Mouse (Mus musculus) forebrain, embryonic 15.5 days (tissue): ENCODE data around the gene Ubqln4. TPM values are rescaled to one million over a fixed set of nuclear protein-coding genes. Genes with fewer than 3 reads are reported as not detected.
"Not testable (repeated sequence)": the region's sequence is repeated elsewhere in the genome, so short reads cannot be mapped to it uniquely, and the experiment has no call there.

Source experiments
- ATAC-seq: fragments of 200-750 bp; cut with Nextera tagmentation; replicated peaks from 2 replicates; pipeline ENCODE4 v1.8.0; 2017; ENCODE audit warnings: mild to moderate bottlenecking, moderate TSS enrichment, moderate library complexity
- H3K27ac ChIP-seq: fragments of 300-500 bp; sonication (generic); replicated peaks from 2 replicates; pipeline ENCODE4 v1.5.1; 2015; ENCODE audit warnings: mild to moderate bottlenecking, inconsistent platforms
- H3K27me3 ChIP-seq: fragments of 300-500 bp; sonication (generic); 2 replicates; pipeline ENCODE4 v1.6.1; 2015; ENCODE audit warnings: inconsistent platforms
- H3K36me3 ChIP-seq: fragments of 300-500 bp; sonication (generic); 2 replicates; pipeline ENCODE4 v1.6.1; 2015; ENCODE audit warnings: mild to moderate bottlenecking, inconsistent platforms
- H3K4me1 ChIP-seq: fragments of 300-500 bp; sonication (generic); 2 replicates; pipeline ENCODE4 v1.6.1; 2015; ENCODE audit warnings: inconsistent platforms
- H3K4me2 ChIP-seq: fragments of 300-500 bp; sonication (generic); replicated peaks from 2 replicates; pipeline ENCODE4 v1.6.1; 2015; ENCODE audit warnings: mild to moderate bottlenecking, inconsistent platforms
- H3K4me3 ChIP-seq: fragments of 300-500 bp; sonication (generic); 2 replicates; pipeline ENCODE4 v1.5.1; 2015; ENCODE audit warnings: mild to moderate bottlenecking, inconsistent platforms
- H3K9ac ChIP-seq: fragments of 300-500 bp; sonication (generic); replicated peaks from 2 replicates; pipeline ENCODE4 v1.6.1; 2015; ENCODE audit warnings: mild to moderate bottlenecking, inconsistent platforms
- H3K9me3 ChIP-seq: fragments of 300-500 bp; sonication (generic); 2 replicates; pipeline ENCODE4 v1.6.1; 2016; ENCODE audit warnings: inconsistent platforms
- WGBS: fragments of 180-500 bp; shearing (Covaris S2); methylation state at CpG from one replicate; pipeline ENCODE4 v1.1.7; 2015; ENCODE audit warnings: mixed read lengths; 5-methylcytosine and 5-hydroxymethylcytosine counted together
- polyA plus RNA-seq: library from polyadenylated mRNA; unstranded; fragments of >200 nt; fragmentation: Nextera tagmentation; extraction: Ambion mirVana; gene quantifications from 2 replicates; pipeline ENCODE4 v1.2.1, GENCODE M21; 2015

Gene Ubqln4
- polyA plus RNA-seq, 1 experiment from 2014 or later: 45.8 TPM

- Histone ChIP-seq H3K4me3 (no peak overlapping the region), H3K9ac (no peak overlapping the region), H3K27ac (no peak overlapping the region), H3K36me3 (peaks cover 97% of the 10 kb centered on the region), H3K4me1 (peaks cover 5% of the 10 kb centered on the region; the same call in 1 of the 2 replicates), H3K27me3 (no peaks in the 10 kb centered on the region), H3K4me2 (no peak overlapping the region), H3K9me3 (no peaks in the 10 kb centered on the region)
- ATAC-seq: no peak
- 87% methylated on average over 7 of the region's 7 CpGs for WGBS
Observed at GRCm38 (mm10) chr3:88563966-88564365, 10.4 kb downstream of the Ubqln4 start.

- H3K27me3 ChIP-seq: no peaks in the 10 kb centered on the region
- no peaks in the 10 kb centered on the region for H3K9me3 ChIP-seq
- H3K4me1 ChIP-seq: peaks cover 5% of the 10 kb centered on the region; the same call in 1 of the 2 replicates
- no peak for ATAC-seq
- no peak overlapping the region for H3K27ac ChIP-seq
- H3K36me3 ChIP-seq: peaks cover 95% of the 10 kb centered on the region
- no peak overlapping the region for H3K9ac ChIP-seq
- 94% methylated on average over 3 of the region's 3 CpGs for WGBS
- H3K4me2 ChIP-seq: no peak overlapping the region
- H3K4me3 ChIP-seq: no peak overlapping the region
Observed at GRCm38 (mm10) chr3:88566116-88566515, 12.6 kb downstream of the Ubqln4 start.

GRCm38 (mm10) chr3:88566536-88567061, 13.0 kb downstream of the Ubqln4 start:
- no peaks in the 10 kb centered on the region for H3K27me3 ChIP-seq
- H3K4me1 ChIP-seq: peaks cover 5% of the 10 kb centered on the region; the same call in 1 of the 2 replicates
- no peaks in the 10 kb centered on the region for H3K9me3 ChIP-seq
- no peak for ATAC-seq
- no peak overlapping the region for H3K9ac ChIP-seq
- H3K4me3 ChIP-seq: no peak overlapping the region
- WGBS: 96% methylated on average over 4 of the region's 4 CpGs
- H3K36me3 ChIP-seq: peaks cover 90% of the 10 kb centered on the region
- H3K27ac ChIP-seq: no peak overlapping the region
- no peak overlapping the region for H3K4me2 ChIP-seq

- ATAC-seq: no peak
- no peaks in the 10 kb centered on the region for H3K9me3 ChIP-seq
- H3K27ac ChIP-seq: no peak overlapping the region
- H3K27me3 ChIP-seq: no peaks in the 10 kb centered on the region
- no peaks in the 10 kb centered on the region for H3K4me1 ChIP-seq
- H3K4me3 ChIP-seq: no peak overlapping the region
- no peak overlapping the region for H3K9ac ChIP-seq
- H3K36me3 ChIP-seq: peaks cover 79% of the 10 kb centered on the region
- no peak overlapping the region for H3K4me2 ChIP-seq
- WGBS: 94% methylated on average over 6 of the region's 6 CpGs
Observed at GRCm38 (mm10) chr3:88567892-88568291, 14.3 kb downstream of the Ubqln4 start.

GRCm38 (mm10) chr3:88568615-88569014, 15.1 kb downstream of the Ubqln4 start:
- no peak overlapping the region for H3K9ac ChIP-seq
- H3K27me3 ChIP-seq: no peaks in the 10 kb centered on the region
- no peaks in the 10 kb centered on the region for H3K9me3 ChIP-seq
- H3K27ac ChIP-seq: no peak overlapping the region
- 94% methylated on average over 2 of the region's 2 CpGs for WGBS
- H3K4me1 ChIP-seq: no peaks in the 10 kb centered on the region
- H3K4me3 ChIP-seq: no peak overlapping the region
- no peak overlapping the region for H3K4me2 ChIP-seq
- H3K36me3 ChIP-seq: peaks cover 72% of the 10 kb centered on the region
- no peak for ATAC-seq

DNA sequence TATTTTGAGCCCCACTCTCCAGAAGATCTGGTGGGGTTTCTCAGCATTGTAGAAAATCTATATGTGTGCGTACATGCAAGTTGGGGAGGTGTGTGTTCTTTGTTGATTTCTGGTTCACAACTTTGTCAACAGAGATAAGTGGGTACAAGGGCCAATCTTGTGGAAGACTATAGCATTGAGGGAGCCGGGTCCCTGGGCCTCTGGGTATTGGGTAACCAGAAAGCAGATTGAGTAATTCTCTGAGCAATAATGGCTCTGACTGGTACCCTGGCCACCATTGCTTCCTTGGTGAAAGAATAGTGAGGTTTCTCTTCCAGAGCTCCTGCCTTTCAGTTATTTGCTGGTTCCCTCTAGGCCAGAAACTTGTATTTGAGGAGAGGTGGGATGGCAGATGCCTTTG, 15.5 kb downstream of the Ubqln4 start:
- no peak overlapping the region for H3K4me2 ChIP-seq

GRCm38 (mm10) chr3:88569694-88570093, 16.1 kb downstream of the Ubqln4 start:
- no peaks in the 10 kb centered on the region for H3K4me1 ChIP-seq
- H3K27me3 ChIP-seq: no peaks in the 10 kb centered on the region
- no peak overlapping the region for H3K4me2 ChIP-seq
- no peaks in the 10 kb centered on the region for H3K9me3 ChIP-seq
- peaks cover 61% of the 10 kb centered on the region for H3K36me3 ChIP-seq
- H3K27ac ChIP-seq: no peak overlapping the region
- no peak overlapping the region for H3K9ac ChIP-seq
- no peak overlapping the region for H3K4me3 ChIP-seq
- WGBS: 93% methylated on average over 5 of the region's 5 CpGs
- no peak for ATAC-seq

More for the DNA sequence above, 15.5 kb downstream of the Ubqln4 start:
- Histone ChIP-seq H3K27ac (no peak overlapping the region), H3K27me3 (no peaks in the 10 kb centered on the region), H3K4me3 (no peak overlapping the region), H3K9ac (no peak overlapping the region), H3K36me3 (peaks cover 67% of the 10 kb centered on the region), H3K4me1 (no peaks in the 10 kb centered on the region), H3K9me3 (no peaks in the 10 kb centered on the region)
- no peak for ATAC-seq
- WGBS: 93% methylated on average over 2 of the region's 2 CpGs

DNA sequence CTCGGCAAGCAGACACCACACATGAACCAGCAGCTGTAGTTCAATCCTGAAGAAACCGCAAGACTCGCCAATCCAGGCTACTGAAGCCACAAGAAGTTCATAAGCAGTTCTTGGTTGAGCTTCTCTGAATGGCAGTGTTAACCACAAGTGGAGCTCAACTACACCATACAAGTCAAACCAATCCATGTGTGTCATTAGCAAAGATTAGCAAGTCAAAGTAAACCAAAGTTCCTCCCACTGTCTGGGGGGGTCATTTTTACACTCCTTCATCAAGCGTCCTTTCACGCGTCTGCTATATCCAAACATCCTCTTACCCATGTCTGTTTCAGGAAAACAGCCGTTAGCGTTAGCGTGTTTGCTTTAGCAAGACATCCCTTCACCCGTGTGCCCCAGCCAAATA, 16.8 kb downstream of the Ubqln4 start:
- Histone ChIP-seq H3K36me3 (peaks cover 55% of the 10 kb centered on the region), H3K9ac (no peak overlapping the region), H3K4me2 (no peak overlapping the region), H3K27ac (no peak overlapping the region), H3K4me3 (no peak overlapping the region), H3K9me3 (no peaks in the 10 kb centered on the region), H3K27me3 (no peaks in the 10 kb centered on the region), H3K4me1 (no peaks in the 10 kb centered on the region)
- 95% methylated on average over 10 of the region's 10 CpGs for WGBS
- ATAC-seq: no peak

- Histone ChIP-seq H3K4me1 (no peaks in the 10 kb centered on the region), H3K9ac (no peak overlapping the region)
- ATAC-seq: no peak
Observed at GRCm38 (mm10) chr3:88571856-88572255, 18.3 kb downstream of the Ubqln4 start.

DNA sequence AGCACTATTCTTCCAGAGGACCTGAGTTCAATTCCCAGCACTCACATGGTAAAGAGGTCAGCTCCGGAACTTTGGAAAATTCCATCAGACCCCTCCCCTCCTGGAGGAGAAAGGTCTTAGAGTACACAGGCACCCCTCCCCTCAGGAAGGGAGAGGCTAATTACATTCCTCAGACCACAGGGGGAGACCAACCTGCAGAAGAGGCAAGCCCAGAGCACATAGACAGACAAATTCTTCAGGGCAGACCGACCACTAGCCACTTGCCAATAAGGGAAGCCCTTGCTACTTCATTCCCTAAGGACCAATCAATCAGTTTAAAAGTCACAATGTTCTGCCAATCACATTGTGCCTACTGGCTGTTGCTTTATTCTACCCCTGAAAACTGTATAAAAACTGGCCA, 19.3 kb downstream of the Ubqln4 start:
- WGBS: 85% methylated on average over 2 of the region's 2 CpGs
- peaks cover 31% of the 10 kb centered on the region for H3K36me3 ChIP-seq
- no peaks in the 10 kb centered on the region for H3K4me1 ChIP-seq
- no peak overlapping the region for H3K4me2 ChIP-seq
- no peak for ATAC-seq
- H3K9me3 ChIP-seq: no peaks in the 10 kb centered on the region
- H3K4me3 ChIP-seq: no peak overlapping the region
- no peaks in the 10 kb centered on the region for H3K27me3 ChIP-seq
- H3K27ac ChIP-seq: no peak overlapping the region
- H3K9ac ChIP-seq: no peak overlapping the region

More at GRCm38 (mm10) chr3:88571856-88572255, 18.3 kb downstream of the Ubqln4 start:
- Histone ChIP-seq H3K36me3 (peaks cover 39% of the 10 kb centered on the region), H3K4me3 (no peak overlapping the region), H3K27ac (no peak overlapping the region), H3K4me2 (no peak overlapping the region), H3K9me3 (no peaks in the 10 kb centered on the region), H3K27me3 (no peaks in the 10 kb centered on the region)
- WGBS: 89% methylated on average over 1 of the region's 1 CpGs

DNA sequence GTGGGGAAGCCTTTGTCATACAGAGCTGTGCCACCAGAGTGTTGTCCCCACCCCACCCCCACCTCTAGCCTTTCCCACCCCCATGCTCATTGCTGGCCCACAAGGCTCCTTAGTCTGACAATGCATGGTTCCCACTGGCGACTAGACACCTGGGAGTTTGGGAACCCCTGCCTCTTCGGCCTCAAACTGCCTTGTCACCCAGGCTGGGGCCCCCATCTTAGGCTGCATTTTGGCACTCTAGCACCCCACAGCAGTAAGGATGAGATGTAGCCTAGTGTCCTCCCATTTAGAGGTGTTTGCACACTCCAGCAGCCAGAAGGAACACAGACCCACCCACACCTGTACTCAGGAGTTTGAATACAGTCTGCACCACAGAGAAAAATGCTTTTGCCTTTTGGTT, 20.3 kb downstream of the Ubqln4 start:
- H3K27ac ChIP-seq: no peak overlapping the region
- ATAC-seq: no peak
- H3K27me3 ChIP-seq: no peaks in the 10 kb centered on the region
- H3K9ac ChIP-seq: no peak overlapping the region
- H3K4me1 ChIP-seq: peaks cover under 1% of the 10 kb centered on the region
- no peak overlapping the region for H3K4me2 ChIP-seq
- H3K9me3 ChIP-seq: no peaks in the 10 kb centered on the region
- peaks cover 21% of the 10 kb centered on the region for H3K36me3 ChIP-seq
- 87% methylated on average over 2 of the region's 2 CpGs for WGBS
- H3K4me3 ChIP-seq: no peak overlapping the region

DNA sequence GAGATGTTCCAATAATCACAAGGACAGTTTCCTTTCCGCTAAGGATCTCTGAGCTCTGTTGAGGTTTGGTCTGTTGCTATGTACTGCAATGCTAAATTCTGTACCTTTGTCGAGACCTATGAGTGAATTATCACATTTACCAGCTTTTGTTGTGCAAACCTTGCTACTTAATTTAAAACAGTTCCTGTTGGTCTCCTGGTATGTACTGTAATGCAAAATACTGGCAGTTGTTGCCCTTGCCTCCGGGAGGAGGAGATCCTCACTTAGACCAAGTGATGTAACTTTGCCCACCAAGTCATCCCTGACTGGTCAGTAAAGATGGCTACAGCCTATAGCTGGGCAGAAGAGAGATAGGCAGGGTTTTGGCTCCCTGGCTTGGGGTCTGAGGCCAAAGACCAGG, 22.0 kb downstream of the Ubqln4 start, which contains the start of gene Ssr2:
TSS of gene Ssr2 (plus strand) at position 337 of the 400 bp plus-strand sequence.
- no peak within 1 kb of the TSS for H3K4me2 ChIP-seq
- peaks cover 12% of the 10 kb centered on the region for H3K4me1 ChIP-seq
- peaks cover 4% of the 10 kb centered on the region; the same call in 1 of the 2 replicates for H3K36me3 ChIP-seq
- 86% methylated on average over 3 of the region's 3 CpGs for WGBS
- no peak within 1 kb of the TSS for H3K27ac ChIP-seq
- no peaks in the 10 kb centered on the region for H3K9me3 ChIP-seq
- H3K27me3 ChIP-seq: no peaks in the 10 kb centered on the region
- H3K9ac ChIP-seq: no peak within 1 kb of the TSS
- H3K4me3 ChIP-seq: no peak within 1 kb of the TSS
- ATAC-seq: no peak

DNA sequence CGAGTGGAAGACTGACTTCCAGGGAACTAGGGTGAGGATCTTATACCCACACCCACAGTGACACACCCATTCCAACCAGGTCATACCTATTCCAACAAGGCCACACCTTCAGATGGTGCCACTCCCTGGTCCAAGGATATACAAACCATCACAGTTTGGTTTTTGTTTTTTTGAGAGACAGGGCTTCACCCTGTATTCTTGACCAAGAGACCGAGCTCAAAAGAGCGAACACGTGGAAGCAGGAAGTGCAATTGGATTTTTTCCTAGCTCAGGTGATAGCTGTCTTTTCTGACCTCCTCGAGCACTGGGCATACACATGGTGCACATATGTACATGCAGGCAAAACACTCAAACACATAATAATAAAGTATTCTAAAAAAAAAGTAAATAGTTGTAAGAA, 24.3 kb downstream of the Ubqln4 start:
- WGBS: 90% methylated on average over 5 of the region's 5 CpGs
- not testable (repeated sequence) for H3K9ac ChIP-seq, ATAC-seq, H3K27me3 ChIP-seq, H3K4me2 ChIP-seq, H3K27ac ChIP-seq, H3K4me3 ChIP-seq, H3K9me3 ChIP-seq
- Histone ChIP-seq H3K4me1 (peaks cover 18% of the 10 kb centered on the region), H3K36me3 (peaks cover 19% of the 10 kb centered on the region)
